Mouse (Mus musculus) adrenal gland (tissue): Measurements from ENCODE around the gene Akap8l.

Source experiments
- intact Hi-C: fragments of 180-260 bp; cut with DNase I; formaldehyde crosslinking; loops from one replicate; pipeline ENCODE4 v1.15.1; 2025

The Akap8l gene

GRCm38 (mm10) chr17:32320597-32321389, 29.6 kb downstream of the Akap8l start, which contains the start of gene Akap8:
Akap8 (minus strand) TSS chr17:32321238.
- intact Hi-C loops: no loop called here

GRCm38 (mm10) chr17:32319950-32320349, 30.5 kb downstream of the Akap8l start:
- intact Hi-C loops: no loop called here

- intact Hi-C loops: no loop called here
Measured at GRCm38 (mm10) chr17:32317708-32318107, 32.7 kb downstream of the Akap8l start.

GRCm38 (mm10) chr17:32317032-32317431, 33.4 kb downstream of the Akap8l start:
- intact Hi-C loops: no loop called here

- intact Hi-C loops: no loop called here
Measured at GRCm38 (mm10) chr17:32315560-32315959, 34.8 kb downstream of the Akap8l start.

GRCm38 (mm10) chr17:32313892-32314291, 36.5 kb downstream of the Akap8l start:
- intact Hi-C loops: no loop called here

- intact Hi-C loops: no loop called here
Measured at GRCm38 (mm10) chr17:32312801-32313200, 37.6 kb downstream of the Akap8l start.

- intact Hi-C loops: no loop called here
Measured at GRCm38 (mm10) chr17:32307963-32308362, 42.4 kb downstream of the Akap8l start.

- intact Hi-C loops: loop anchor here (5.0 kb wide), 1 partner anchor 76 kb away; no protein-coding TSS in a partner anchor
Measured at GRCm38 (mm10) chr17:32298125-32298524, 52.3 kb downstream of the Akap8l start.

GRCm38 (mm10) chr17:32295901-32296300, 54.5 kb downstream of the Akap8l start:
- intact Hi-C loops: loop anchor here (5.0 kb wide), 1 partner anchor 74 kb away; no protein-coding TSS in a partner anchor

- intact Hi-C loops: loop anchor here (5.0 kb wide), 1 partner anchor 73 kb away; no protein-coding TSS in a partner anchor
Measured at GRCm38 (mm10) chr17:32295160-32295559, 55.2 kb downstream of the Akap8l start.

- intact Hi-C loops: no loop called here
Measured at GRCm38 (mm10) chr17:32285138-32285670, 65.2 kb downstream of the Akap8l start.

GRCm38 (mm10) chr17:32284262-32285137, 65.9 kb downstream of the Akap8l start, which contains the start of gene Brd4:
Brd4 (minus strand) TSS chr17:32284722.
- intact Hi-C loops: no loop called here

- intact Hi-C loops: no loop called here
Measured at GRCm38 (mm10) chr17:32283771-32284221, 66.6 kb downstream of the Akap8l start.

- intact Hi-C loops: no loop called here
Measured at GRCm38 (mm10) chr17:32283341-32283740, 67.1 kb downstream of the Akap8l start.

GRCm38 (mm10) chr17:32281611-32282310, 68.6 kb downstream of the Akap8l start:
- intact Hi-C loops: no loop called here

GRCm38 (mm10) chr17:32281126-32281525, 69.3 kb downstream of the Akap8l start:
- intact Hi-C loops: no loop called here

GRCm38 (mm10) chr17:32280575-32280974, 69.8 kb downstream of the Akap8l start:
- intact Hi-C loops: no loop called here

- intact Hi-C loops: no loop called here
Measured at GRCm38 (mm10) chr17:32277201-32277600, 73.2 kb downstream of the Akap8l start.

GRCm38 (mm10) chr17:32275568-32275967, 74.8 kb downstream of the Akap8l start:
- intact Hi-C loops: no loop called here
